Mouse (Mus musculus) kidney, adult 9 months (tissue): ENCODE data around the gene Vwa2.
A peak's percentile ranks its signal among the peaks of the same experiment; 100 is the strongest.

Experiments
- DNase-seq: peaks from one replicate; pipeline ENCODE4 v3.0.0; 2022

Gene Vwa2

DNA sequence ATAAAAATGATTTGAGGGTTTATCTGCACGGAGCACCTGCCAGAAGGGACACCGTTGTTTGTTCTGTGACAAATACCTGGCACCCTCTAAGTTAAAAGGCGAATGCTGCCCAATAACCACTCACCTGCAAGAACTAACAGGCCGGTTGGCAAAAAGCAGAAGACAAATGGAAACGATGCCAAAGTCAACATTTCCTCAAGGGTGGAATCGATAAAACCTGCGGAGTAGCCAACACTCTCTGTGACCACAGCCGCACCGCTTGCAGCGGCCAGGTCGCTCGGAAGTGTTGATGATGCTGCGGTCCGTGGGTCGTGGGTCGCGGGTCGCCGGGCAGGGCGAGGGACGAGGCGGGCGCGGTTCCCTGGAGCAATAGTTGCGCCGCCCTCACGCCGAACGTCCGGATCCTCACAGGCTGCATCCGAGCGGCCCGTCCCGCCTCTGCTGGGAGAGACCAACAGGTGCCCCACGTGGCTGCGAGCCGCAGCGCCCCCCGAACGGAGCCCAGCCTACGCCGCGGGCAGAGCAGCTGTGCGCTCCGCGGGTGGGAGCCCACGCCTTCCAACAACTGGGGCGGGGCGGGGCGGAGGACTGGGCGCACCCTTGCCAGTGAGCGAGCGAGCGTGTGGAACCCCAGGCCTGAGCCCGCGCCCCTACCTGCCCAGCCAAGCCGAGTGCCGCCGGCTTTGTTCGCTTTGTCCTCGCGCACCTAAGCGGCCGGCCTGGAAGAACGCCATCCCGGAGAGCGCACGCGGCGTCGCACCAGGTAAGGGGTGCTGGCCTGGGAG, at the start of gene Vwa2:
Gene Vwa2, plus strand, starts transcription at position 434 of the 785 bp plus-strand sequence.
- no peak for DNase-seq

DNA sequence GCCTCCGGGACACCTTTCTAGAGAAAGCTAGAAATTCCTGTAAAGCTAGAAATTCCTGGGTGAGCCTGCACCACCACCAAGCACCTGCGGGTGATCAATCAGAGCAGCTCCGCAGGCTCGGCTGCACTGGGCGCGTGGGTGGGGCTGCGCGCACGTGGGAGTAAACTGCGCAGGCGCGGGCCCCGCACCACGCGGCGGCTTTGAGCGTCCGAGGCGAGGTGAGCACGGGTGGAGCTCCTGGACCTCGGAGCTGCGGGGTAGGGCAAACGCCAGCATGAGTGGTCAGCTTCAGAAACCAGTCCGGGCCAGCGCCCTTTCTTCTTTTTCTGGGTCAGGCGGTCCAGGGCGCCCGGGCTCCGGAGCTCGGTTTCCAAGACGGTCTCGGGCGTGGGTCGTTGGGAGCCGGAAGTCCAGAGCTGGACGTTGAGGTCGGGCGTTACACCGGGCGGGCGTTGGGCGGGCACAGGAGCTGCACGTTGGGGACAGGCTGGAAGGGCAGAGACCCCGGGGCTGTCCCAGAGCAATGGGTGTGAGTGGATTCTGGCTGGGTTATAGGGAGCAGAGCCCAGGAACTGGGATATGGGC, 47.9 kb upstream of the Vwa2 start, which contains the start of gene Tdrd1:
Gene Tdrd1, plus strand, starts transcription at position 163 of the 585 bp plus-strand sequence.
- DNase-seq = no peak

DNA sequence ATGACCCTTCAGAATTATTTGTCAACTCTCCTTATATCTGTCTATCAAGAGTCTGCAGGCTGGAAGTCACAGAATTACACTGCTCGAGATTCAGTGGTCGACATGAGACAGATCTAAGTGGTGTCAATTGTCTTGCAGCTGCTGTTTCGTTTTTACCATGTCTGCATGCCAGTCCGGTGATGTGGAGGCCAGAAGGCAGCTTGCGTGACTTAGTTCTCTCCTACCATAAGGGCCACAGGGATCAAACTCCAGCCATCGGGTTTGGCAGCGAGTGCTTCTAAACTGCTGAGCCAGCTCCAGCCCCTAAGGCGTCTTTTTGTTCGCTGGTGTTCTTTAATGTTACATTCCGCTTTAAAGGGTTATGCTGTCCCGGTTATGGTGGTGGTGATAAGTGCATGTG, 45.7 kb upstream of the Vwa2 start:
- peak; percentile 44 for DNase-seq

GRCm38 (mm10) chr19:56829267-56829666, 44.8 kb upstream of the Vwa2 start:
- DNase-seq = no peak

- DNase-seq = no peak
Observed at GRCm38 (mm10) chr19:56830163-56830562, 43.9 kb upstream of the Vwa2 start.

GRCm38 (mm10) chr19:56835340-56835739, 38.7 kb upstream of the Vwa2 start:
- peak; percentile 69 for DNase-seq

GRCm38 (mm10) chr19:56838942-56839706, 34.9 kb upstream of the Vwa2 start:
- DNase-seq = no peak

GRCm38 (mm10) chr19:56842974-56843373, 31.1 kb upstream of the Vwa2 start:
- no peak for DNase-seq

DNA sequence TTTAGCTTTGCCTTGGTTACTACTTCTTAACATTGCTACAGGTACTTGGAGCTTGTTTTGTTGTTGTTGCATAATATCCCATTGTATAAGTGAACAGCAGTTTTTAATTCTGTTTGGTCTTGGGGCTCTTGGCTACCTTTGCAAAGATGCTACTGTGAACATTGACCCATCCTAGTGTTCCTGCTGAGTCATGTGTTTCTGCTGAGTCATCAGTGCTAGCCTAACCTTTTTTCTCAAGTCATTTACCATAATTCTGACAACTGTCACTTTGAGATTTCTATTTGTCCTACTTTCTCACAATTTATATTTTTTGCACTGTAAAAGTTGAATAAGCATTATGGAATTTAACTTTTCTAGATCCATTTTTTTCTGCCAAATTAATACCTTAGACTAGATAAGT, 21.5 kb upstream of the Vwa2 start:
- no peak for DNase-seq

DNA sequence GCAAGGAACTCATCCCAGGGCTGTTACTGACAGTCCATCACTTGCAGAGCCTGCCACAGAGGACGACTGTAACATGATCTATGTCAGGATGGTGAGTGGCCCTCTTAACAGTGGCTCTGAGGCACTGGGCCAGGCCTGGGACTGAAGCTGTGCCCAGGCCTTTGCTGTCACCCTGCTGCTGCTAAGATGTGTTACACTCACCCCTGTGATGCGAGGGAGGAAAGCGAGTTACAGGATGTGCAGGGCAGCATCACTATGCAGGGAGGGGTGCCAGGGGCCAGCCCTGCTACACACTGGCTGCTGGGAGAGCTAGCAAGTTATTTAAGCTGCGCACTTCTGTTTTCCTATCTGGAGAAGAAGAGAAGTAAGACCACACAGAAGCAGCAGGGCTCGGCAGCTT, 17.6 kb upstream of the Vwa2 start:
- DNase-seq = no peak

DNA sequence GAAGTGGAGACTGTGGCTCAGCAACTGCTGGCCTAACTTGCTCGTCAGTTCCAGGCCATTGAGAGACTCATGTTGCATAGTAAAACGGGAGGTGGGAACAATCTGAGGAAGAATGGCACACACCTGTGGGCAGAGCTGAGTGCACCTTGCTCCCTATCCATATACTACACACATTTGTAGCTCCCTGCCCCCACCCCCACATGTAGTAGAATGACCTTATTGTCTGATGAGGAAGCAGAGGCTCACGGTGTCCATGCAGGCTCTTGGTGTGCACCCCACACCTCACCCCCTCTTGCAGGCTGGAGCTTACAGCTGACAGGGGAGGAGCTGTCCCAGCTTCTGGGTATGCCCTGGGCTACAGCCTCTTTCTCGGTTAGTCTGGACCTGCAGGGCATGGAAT, 6.3 kb upstream of the Vwa2 start:
- no peak for DNase-seq

- DNase-seq = no peak
Observed at GRCm38 (mm10) chr19:56874601-56875315, 709 bp downstream of the Vwa2 start.

- DNase-seq = no peak
Observed at GRCm38 (mm10) chr19:56877364-56877763, 3.3 kb downstream of the Vwa2 start.

DNA sequence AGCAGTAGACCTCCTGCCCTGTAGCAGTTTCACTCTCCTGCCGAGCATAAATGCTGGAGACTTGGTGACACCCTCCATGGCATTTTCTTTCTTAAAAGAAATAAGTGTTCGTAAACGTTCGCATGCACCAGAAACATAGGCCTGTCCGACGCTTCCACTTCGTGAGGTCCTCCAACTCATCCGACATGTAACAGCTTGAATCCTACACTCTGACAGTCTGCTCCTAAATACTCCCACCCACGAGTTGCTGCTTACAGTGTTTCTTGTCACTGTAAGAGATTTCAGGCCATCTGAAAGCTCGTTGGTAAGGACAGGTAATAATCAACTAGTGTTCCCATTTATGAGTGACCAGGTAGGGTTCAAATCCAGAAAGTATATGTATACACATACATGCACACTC, 13.8 kb downstream of the Vwa2 start:
- no peak for DNase-seq

DNA sequence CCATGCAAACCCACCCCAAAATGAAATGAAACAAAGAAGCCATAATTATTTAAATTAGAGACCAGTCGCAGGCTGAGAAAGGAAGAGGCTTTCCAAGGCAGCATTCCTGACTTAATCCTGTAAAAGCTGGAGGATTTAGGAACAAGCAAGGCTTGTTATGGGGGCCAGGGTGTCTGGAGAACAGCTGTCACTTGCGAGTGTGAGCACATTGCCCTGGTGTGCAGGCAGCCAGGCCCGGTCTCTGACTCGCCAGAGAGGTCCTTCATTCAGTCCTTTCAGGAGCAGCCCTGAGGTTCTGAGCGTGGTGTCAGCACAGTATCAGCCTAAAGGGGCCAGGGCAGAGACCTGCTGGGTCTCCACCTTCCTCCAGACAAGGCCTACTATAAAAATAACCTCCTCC, 14.6 kb downstream of the Vwa2 start:
- DNase-seq = no peak

DNA sequence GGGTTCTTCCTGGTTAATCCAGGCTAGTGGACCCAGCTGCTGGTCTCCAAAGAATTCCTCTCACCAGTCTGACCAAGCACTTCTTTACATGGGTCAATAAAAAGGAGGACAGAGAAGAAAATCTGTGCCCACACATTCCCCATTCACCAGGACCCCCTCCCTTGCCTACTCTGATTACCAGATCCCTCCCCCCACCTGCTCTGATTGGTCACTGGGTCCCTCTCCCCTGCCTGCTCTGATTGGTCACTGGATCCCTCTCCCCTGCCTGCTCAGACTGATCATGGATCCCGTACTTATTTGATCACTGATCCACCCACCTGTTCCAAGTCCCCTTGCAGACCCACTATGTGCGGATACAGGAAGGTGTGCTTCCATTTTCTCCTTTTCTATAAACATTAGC, 17.4 kb downstream of the Vwa2 start:
- no peak for DNase-seq

GRCm38 (mm10) chr19:56892586-56892985, 18.5 kb downstream of the Vwa2 start:
- no peak for DNase-seq

DNA sequence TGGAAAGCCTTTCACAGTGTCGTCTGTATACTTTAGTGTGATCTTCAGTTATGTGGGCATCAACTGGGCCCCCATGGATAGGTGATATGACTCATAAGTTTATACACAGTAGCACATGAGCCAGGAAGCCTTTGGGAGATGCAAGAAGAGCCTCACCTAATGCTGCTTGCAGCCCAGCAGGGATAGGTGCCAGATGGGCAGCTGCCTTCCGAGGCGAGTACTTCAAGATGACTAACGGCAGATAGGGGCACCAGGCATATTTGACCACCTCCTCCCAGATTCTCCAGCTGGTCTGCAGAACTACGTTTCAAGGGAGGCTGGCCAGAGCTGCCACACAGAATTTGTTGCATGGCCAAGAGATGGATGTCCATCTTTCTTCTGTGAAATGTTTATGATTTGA, 19.3 kb downstream of the Vwa2 start:
- DNase-seq = no peak

DNA sequence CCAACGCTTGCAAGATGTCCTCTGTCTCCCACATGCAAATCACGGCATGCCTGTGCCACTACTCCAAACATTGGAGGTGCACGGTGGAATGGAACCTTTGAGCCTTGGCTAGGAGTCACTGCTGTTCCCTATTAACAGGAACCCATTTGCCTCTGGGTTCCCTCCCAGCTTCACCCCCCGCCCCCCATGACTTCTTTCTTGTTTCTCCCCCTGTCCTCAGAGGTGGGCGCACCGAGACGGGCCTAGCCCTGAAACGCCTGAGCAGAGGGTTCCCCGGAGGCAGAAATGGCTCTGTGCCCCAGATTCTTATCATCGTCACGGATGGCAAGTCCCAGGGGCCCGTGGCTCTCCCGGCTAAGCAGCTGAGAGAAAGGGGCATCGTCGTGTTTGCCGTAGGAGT, 23.6 kb downstream of the Vwa2 start:
- peak; percentile 67 for DNase-seq

DNA sequence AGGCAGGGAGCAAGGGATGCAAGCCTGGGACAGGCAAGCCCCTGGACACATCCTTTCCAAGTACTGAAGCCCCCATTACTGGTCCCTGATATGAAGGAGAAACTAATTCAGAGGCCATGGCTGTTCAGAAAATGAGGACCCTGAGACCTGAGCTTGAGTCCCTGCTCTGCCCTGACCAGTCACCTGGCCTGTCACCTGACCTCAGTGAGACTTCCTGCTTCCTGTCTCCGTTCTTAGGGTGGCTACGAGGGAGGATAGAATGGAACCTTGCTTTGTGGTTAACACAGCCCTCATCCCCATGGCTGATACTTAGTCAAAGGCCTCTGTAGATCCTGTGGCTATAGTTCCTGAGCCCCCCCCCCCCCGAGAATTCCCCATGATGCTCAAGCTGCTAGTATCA, 30.0 kb downstream of the Vwa2 start:
- DNase-seq = no peak

- DNase-seq = no peak
Observed at GRCm38 (mm10) chr19:56905395-56905794, 31.3 kb downstream of the Vwa2 start.

GRCm38 (mm10) chr19:56907850-56908249, 33.8 kb downstream of the Vwa2 start:
- DNase-seq = no peak
